Mouse (Mus musculus): ENCODE data around the gene Psmb10.
"Not testable (repeated sequence)": the region's sequence is repeated elsewhere in the genome, so short reads cannot be mapped to it uniquely, and the experiment has no call there.

Psmb10 gene

DNA sequence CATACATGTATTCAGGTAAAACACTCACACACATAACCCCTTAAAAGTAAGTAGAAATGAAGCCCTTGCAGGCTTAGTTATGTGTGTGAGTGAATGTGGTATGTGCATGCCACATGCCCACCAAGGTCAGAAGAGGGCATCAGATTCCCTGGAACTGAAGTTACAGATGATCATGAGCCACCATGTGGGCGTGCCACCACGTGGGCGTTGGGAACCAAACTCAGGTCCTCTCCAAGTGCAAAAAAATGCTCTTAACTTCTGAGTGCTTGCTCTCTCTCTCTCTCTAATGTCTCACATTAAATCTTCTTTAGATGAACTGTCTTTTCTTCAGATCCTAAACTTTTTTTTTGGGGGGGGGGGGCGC, at the start of gene Psmb10:
Gene Psmb10 (minus strand): TSS at position 139 of the 364 bp plus-strand sequence.
- no peak for DNase-seq (ENCODE audit: extremely low spot score)

DNA sequence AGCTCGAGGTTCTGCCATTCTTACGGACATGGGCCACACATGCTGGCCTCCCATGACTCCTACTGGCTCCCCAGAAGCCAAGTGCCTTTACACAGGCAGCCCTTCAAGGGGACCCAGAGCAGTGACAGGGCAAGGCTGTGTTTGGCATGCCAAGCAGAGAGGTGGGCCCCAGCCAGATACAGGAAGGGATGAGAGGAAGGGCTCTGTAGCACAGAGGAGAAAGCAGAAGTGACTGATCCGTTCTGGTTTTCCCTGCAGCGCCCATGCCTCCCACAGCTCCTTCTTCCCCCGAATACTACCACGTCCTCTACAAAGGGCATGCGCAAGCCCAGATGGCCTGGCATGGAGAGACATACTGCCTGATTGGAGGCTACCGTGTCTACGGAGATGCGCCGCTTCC, 45.2 kb upstream of the Psmb10 start:
- not testable (repeated sequence) for DNase-seq (ENCODE audit: extremely low spot score)

- no peak for DNase-seq (ENCODE audit: extremely low spot score)
Measured at GRCm38 (mm10) chr8:105981146-105981545, 42.9 kb upstream of the Psmb10 start.

- DNase-seq (ENCODE audit: extremely low spot score) = no peak
Measured at GRCm38 (mm10) chr8:105979325-105979724, 41.1 kb upstream of the Psmb10 start, which contains the start of gene Dpep3. TSS of gene Dpep3 (minus strand) at chr8:105979429.

- DNase-seq (ENCODE audit: extremely low spot score) = no peak
Measured at GRCm38 (mm10) chr8:105975363-105975762, 37.1 kb upstream of the Psmb10 start.

DNA sequence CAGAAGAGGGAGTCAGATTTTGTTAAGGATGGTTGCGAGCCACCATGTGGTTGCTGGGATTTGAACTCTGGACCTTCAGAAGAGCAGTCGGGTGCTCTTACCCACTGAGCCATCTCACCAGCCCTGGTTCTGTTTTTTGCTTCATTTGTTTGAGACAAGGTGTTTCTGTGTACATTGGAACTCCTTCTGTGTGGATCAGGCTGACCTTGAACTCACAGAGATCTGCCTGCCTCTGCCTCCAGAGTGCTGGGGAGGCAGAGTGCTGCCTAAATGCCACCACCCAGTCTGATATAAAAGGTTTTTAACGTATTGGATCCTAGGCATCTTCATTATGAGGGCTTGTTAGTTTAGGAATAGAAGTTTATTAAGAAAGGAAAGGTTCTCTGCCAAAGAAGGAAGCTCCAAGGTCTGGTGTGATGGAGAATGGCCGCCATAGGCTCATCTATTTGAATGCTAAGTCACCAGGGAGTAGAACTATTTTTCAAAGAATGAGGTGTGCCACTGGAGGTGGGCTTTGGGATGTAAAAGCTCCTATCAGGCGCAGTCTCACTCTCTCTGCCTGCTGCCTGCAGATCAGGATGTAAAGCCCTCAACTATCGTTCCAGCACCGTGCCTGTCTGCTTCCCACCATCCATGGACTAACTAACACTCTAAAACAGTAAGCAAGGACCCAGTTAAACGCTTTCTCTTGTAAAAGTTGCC, 32.9 kb upstream of the Psmb10 start:
- DNase-seq (ENCODE audit: extremely low spot score) = no peak

DNA sequence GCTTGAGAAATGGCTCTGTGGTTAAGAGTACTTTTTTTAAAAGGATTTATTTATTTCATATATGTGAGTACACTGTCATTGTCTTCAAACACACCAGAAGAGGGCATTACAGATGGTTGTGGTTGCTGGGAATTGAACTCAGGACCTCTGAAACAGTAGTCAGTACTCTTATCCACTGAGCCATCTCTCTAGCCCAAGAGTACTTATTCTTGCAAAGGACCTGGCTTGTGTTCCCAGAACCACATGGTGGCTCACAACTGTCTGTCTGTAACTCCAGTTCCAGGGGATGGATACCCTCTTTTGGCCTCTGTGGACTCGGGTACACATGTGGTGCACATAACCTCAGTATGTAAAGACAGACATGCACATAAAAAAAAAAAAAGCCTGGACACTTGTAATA, 31.1 kb upstream of the Psmb10 start:
- DNase-seq (ENCODE audit: extremely low spot score) = no peak

GRCm38 (mm10) chr8:105966692-105967311, 28.6 kb upstream of the Psmb10 start:
- peak; percentile 55 for DNase-seq (ENCODE audit: extremely low spot score)

GRCm38 (mm10) chr8:105965905-105966341, 27.7 kb upstream of the Psmb10 start, which contains the start of gene Slc12a4:
TSS of gene Slc12a4 (minus strand) at chr8:105966097.
- peak; percentile 91 for DNase-seq (ENCODE audit: extremely low spot score)

DNA sequence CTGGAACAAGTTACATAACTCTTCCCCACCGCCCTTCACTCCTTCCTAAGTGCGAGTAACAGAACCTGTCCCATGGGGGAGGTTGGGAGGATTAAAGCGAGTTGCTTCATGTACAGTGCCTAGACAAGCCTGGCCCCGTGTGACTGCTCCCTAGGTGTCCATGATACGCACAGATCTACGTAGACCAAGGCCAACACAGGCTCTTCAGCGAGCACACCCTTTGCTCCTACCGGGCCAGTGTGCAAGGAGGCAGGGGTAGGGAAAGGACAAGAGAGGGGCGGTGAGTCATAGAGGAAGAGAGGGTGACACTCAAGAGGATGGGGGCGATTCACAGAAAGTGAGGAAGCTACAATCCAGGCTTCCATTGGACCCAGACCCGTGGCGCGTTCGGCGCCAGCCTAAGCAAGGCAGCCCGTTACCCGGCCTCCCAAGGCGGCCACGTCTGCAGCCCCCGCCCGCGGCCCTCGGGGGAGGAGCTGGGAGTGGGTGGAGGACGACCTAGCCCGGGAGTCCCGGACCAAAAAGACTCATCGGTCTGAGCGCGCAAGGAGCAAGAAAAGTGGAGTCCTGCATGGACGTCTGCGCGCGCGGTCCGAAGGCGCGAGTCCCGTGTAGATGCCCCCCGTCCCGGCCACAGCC, 27.1 kb upstream of the Psmb10 start:
- DNase-seq (ENCODE audit: extremely low spot score) = peak; percentile 61

GRCm38 (mm10) chr8:105964506-105965265, 26.4 kb upstream of the Psmb10 start:
- DNase-seq (ENCODE audit: extremely low spot score) = no peak

- DNase-seq (ENCODE audit: extremely low spot score) = no peak
Measured at GRCm38 (mm10) chr8:105961536-105961935, 23.3 kb upstream of the Psmb10 start.

DNA sequence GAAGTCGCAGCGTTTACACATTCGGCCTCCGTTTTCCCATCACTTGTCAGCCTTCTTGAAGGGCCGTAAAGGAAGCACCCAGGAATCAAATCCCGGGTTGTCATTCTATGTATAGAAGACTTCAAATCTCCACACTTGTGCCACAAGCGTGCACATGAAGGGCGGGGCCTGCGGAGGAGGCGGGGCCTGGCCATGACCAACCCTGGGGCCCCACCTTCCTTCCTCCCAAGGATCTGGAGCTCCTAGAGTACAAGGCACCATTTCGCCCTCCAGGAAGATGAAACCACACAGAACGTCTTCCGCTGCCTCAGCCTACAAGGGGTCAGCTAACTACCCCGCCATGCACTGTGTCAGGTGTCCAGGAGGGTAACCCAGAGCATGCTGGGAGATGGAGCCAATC, 22.9 kb upstream of the Psmb10 start:
- DNase-seq (ENCODE audit: extremely low spot score) = no peak

DNA sequence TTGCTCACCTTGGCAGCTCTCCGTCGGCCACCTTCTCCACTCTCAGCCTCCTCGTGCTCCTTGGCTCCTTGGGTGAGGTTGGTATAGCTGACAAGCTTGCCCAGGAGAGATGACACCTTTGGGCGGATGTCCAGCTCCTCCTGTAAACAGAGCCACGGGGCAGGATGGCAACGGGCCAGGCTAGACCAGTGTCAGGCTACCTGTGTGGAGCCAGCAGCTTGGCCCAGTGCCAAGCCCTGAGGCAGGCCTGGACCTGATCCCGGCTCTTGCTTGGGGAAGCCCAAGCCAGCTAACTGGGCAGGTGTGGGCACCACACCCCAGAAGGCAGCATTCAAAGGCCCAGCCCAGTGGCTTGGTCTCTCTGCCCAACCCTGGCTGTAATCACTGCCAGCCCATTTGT, 21.1 kb upstream of the Psmb10 start:
- no peak for DNase-seq (ENCODE audit: extremely low spot score)

GRCm38 (mm10) chr8:105957813-105958212, 19.6 kb upstream of the Psmb10 start:
- no peak for DNase-seq (ENCODE audit: extremely low spot score)

DNA sequence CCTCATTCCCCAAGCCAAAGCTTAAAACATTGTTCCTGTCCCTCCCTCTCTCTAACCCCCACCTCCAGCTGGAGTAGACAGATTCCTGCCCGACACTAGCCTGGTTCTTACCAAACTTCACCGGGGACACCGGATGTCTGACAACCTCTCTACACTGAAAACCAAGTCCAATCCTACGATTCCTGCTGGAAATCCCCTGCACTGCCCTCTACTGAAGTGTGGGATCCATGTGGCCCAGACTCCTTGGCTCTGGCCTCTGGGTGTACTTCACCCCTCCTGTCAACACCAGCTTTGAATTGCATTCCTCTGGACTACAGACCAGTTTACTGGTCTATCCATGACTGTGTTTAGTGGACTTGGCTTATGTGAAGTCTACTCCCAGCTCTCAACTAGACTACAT, 18.3 kb upstream of the Psmb10 start:
- DNase-seq (ENCODE audit: extremely low spot score) = no peak

DNA sequence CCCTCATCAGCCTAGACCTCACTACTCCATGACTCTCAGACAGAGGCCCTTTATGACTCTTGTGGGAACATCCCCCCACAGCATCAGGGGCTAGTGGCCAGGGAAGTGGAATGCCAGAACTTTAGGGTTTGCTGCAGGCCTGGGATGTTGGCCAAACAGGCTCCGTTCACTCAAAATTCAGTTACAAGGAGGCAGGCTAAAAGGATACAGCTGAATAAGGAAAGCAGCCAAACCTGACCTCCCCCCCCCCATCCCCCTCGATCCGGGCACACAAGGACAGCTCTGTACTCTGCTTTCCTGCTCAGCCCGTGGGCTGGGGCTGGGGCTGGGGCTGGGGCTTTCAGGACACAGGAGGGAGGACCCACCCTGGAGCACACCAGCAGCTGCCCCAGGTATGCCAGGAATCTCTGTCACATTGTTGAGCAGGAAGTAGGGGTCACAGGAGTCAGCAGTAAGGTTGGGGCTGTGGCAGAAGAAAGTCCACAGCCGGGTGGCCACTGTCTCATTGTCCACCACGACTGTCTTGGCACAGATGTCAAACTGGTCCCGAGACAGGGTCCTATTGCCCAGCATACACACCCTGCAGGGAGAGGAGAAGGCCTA, 12.9 kb upstream of the Psmb10 start:
- peak; percentile 19 for DNase-seq (ENCODE audit: extremely low spot score)

DNA sequence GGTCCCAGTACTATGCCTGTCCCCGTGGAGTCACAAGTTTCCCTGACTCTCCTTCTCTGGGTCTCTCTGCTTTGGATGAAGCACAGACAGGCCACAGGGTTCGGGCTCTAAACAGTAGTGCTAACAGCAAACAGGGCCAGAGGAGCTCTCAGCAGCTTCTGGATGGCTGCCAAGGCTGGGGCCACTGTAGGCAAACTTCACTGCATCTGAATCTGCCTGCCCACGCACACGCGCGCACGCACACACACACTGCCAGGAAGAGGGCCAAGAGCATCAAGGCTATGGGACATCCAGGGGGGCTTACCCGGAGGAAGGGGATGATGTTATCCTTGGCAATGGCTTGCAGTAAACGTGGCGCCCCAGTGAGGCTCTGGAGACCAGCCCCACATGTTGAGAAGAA, 11.1 kb upstream of the Psmb10 start:
- no peak for DNase-seq (ENCODE audit: extremely low spot score)

- no peak for DNase-seq (ENCODE audit: extremely low spot score)
Measured at GRCm38 (mm10) chr8:105943321-105943739, 5.1 kb upstream of the Psmb10 start, which contains the start of gene Lcat. TSS of gene Lcat (minus strand) at chr8:105943382.

- DNase-seq (ENCODE audit: extremely low spot score) = no peak
Measured at GRCm38 (mm10) chr8:105942542-105942941, 4.3 kb upstream of the Psmb10 start.

DNA sequence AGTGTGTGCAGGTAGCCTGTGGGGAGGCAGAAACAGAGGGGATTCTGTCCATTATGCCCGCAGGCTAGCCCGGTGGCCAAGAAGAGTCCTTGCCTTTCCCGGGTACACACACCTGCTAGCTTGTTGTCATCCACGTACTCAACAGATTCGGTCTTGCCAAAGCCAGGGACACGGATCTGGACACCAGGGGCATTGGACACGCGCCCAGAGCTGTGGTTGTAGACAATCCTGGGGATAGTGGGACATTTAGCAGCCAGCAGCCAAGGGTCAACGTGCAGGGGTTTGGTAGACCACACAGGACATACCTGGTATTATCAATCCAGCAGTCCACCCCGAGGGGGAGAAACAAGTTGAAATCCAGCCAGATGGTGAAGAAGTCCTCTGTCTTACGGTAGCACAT, 3.8 kb upstream of the Psmb10 start:
- no peak for DNase-seq (ENCODE audit: extremely low spot score)

All from embryo, embryonic 9.5 days (tissue).